Mouse (Mus musculus): ENCODE results near the gene Gfy.

DNA sequence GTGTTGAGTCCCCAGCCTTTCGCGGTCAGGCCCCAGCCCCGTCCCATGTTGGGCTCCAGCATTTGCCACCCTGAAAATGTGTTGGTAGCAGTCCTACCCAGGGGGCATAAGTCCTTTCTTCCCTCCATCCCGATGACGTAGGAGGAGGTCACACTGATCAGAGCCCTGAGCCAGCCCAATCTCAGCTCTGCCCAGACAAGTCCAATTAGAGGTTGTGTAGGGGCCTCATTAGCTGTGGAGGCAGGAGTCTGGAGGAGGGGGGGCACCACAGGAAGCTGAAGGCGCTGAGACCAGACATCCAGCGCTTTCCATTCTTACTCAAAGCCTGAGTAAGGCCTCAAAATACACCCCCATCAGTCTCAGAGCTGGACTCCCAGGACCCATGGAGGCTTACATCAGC lies 6.6 kb upstream of the Gfy start:
- no peak for TF ChIP-seq CTCF (IDR thresholded peaks at IDR 0.05)
- no peak for TF ChIP-seq POLR2A (IDR thresholded peaks at IDR 0.05; ENCODE audit: insufficient read depth, low read depth, low read length)

All from heart, adult 2 months (tissue).